Mouse (Mus musculus): ENCODE measurements around the gene Vnn3. TPM values are rescaled to one million over a fixed set of nuclear protein-coding genes. Genes with fewer than 3 reads are reported as not detected.
A peak's percentile ranks its signal among the peaks of the same experiment; 100 is the strongest.

The Vnn3 gene
- polyA plus RNA-seq (2012; rRNA removed), result 0.06 and 0.74 TPM in 2 replicates

GRCm38 (mm10) chr10:23851228-23851912 is at the start of gene Vnn3:
Gene Vnn3 (plus strand): TSS chr10:23851462.
- H3K36me3 ChIP-seq (ENCODE audit: control insufficient read depth, insufficient read depth, low read length), result no peaks in the 10 kb centered on the region
- TF ChIP-seq CTCF (IDR thresholded peaks at IDR 0.05; ENCODE audit: extremely low read depth, insufficient read length, insufficient replicate concordance, low read depth, low read length) (no peak), POLR2A (IDR thresholded peaks at IDR 0.05; ENCODE audit: low read depth, low read length) (no peak)
- H3K27ac ChIP-seq (ENCODE audit: insufficient read depth, low read depth, low read length), result no peak within 1 kb of the TSS
- no peak within 1 kb of the TSS for H3K4me3 ChIP-seq (ENCODE audit: low read depth, low read length)
- no peaks in the 10 kb centered on the region for H3K27me3 ChIP-seq (ENCODE audit: control insufficient read depth, insufficient read depth, low read length)
- 10% methylated on average over 4 of the region's 4 CpGs for WGBS
- H3K4me1 ChIP-seq (ENCODE audit: control insufficient read depth, insufficient read depth, insufficient read length, low read length), result peaks cover 10% of the 10 kb centered on the region; the same call in 1 of the 2 replicates

- no peak overlapping the region for H3K27ac ChIP-seq (ENCODE audit: insufficient read depth, low read depth, low read length)
- WGBS, result 30% methylated on average over 3 of the region's 3 CpGs
- no peaks in the 10 kb centered on the region for H3K27me3 ChIP-seq (ENCODE audit: control insufficient read depth, insufficient read depth, low read length)
- peaks cover 50% of the 10 kb centered on the region for H3K36me3 ChIP-seq (ENCODE audit: control insufficient read depth, insufficient read depth, low read length)
- TF ChIP-seq POLR2A (IDR thresholded peaks at IDR 0.05; ENCODE audit: low read depth, low read length) (no peak), CTCF (IDR thresholded peaks at IDR 0.05; ENCODE audit: extremely low read depth, insufficient read length, insufficient replicate concordance, low read depth, low read length) (no peak)
- H3K4me1 ChIP-seq (ENCODE audit: control insufficient read depth, insufficient read depth, insufficient read length, low read length), result peaks cover 6% of the 10 kb centered on the region; the same call in 1 of the 2 replicates
- no peak overlapping the region for H3K4me3 ChIP-seq (ENCODE audit: low read depth, low read length)
These were observed 48.4 kb upstream of the Vnn3 start for GRCm38 (mm10) chr10:23802911-23803310.

DNA sequence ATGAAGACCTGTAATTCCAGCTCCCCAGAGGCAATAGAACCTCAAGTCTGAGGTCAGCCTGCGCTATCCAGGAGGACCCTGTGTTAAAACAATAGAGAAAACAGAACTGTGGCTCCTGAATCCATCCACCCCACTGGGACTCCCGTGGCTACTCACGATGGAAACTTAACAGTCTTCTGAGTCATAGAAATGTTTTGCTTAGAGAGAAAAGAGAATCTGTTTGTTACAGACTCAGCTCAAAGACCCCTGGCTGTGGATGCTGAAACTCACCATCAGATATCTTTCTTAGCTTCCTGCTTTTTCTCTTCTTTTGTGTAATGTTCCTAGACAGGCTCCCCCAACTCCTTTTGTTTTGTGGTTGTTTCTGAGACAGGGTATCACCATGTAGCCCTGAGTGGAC is 46.6 kb upstream of the Vnn3 start:
- 90% methylated on average over 3 of the region's 3 CpGs for WGBS
- no peak overlapping the region for H3K27ac ChIP-seq (ENCODE audit: insufficient read depth, low read depth, low read length)
- H3K27me3 ChIP-seq (ENCODE audit: control insufficient read depth, insufficient read depth, low read length), result no peaks in the 10 kb centered on the region
- peaks cover 52% of the 10 kb centered on the region for H3K36me3 ChIP-seq (ENCODE audit: control insufficient read depth, insufficient read depth, low read length)
- H3K4me3 ChIP-seq (ENCODE audit: low read depth, low read length), result no peak overlapping the region
- TF ChIP-seq POLR2A (IDR thresholded peaks at IDR 0.05; ENCODE audit: low read depth, low read length), result no peak
- TF ChIP-seq CTCF (IDR thresholded peaks at IDR 0.05; ENCODE audit: extremely low read depth, insufficient read length, insufficient replicate concordance, low read depth, low read length), result no peak
- H3K4me1 ChIP-seq (ENCODE audit: control insufficient read depth, insufficient read depth, insufficient read length, low read length), result peaks cover 3% of the 10 kb centered on the region; the same call in 1 of the 2 replicates

DNA sequence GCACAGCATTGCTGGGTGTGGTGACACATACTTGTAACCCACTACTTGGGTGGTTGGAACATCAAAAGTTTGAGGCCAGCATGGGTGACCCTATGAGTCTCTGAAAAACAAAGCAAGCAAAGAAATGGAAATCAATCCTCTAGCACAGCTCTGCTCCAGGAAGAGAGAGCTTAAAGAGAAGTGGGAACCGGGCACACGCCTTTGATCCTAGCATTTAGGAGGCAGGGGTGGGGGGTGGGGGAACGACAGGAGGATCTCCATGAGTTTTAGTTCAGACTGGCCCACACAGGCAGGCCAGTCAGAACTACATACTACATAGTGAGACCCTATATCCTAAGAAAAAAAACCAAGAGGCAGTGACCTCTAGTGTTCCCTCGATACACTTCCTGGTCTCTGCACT is 45.1 kb upstream of the Vnn3 start:
- Histone ChIP-seq H3K27ac (ENCODE audit: insufficient read depth, low read depth, low read length) (no peak overlapping the region), H3K36me3 (ENCODE audit: control insufficient read depth, insufficient read depth, low read length) (peaks cover 52% of the 10 kb centered on the region), H3K27me3 (ENCODE audit: control insufficient read depth, insufficient read depth, low read length) (no peaks in the 10 kb centered on the region), H3K4me3 (ENCODE audit: low read depth, low read length) (no peak overlapping the region), H3K4me1 (ENCODE audit: control insufficient read depth, insufficient read depth, insufficient read length, low read length) (no peaks in the 10 kb centered on the region; the same call in 1 of the 2 replicates)
- 76% methylated on average over 4 of the region's 4 CpGs for WGBS
- no peak for TF ChIP-seq POLR2A (IDR thresholded peaks at IDR 0.05; ENCODE audit: low read depth, low read length)
- TF ChIP-seq CTCF (IDR thresholded peaks at IDR 0.05; ENCODE audit: extremely low read depth, insufficient read length, insufficient replicate concordance, low read depth, low read length), result no peak

GRCm38 (mm10) chr10:23811635-23812437 is 39.4 kb upstream of the Vnn3 start:
- peaks cover 4% of the 10 kb centered on the region; the same call in 1 of the 2 replicates for H3K4me1 ChIP-seq (ENCODE audit: control insufficient read depth, insufficient read depth, insufficient read length, low read length)
- 26% methylated on average over 8 of the region's 12 CpGs for WGBS
- H3K27me3 ChIP-seq (ENCODE audit: control insufficient read depth, insufficient read depth, low read length), result no peaks in the 10 kb centered on the region
- TF ChIP-seq POLR2A (IDR thresholded peaks at IDR 0.05; ENCODE audit: low read depth, low read length), result no peak
- no peak for TF ChIP-seq CTCF (IDR thresholded peaks at IDR 0.05; ENCODE audit: extremely low read depth, insufficient read length, insufficient replicate concordance, low read depth, low read length)
- peak overlapping the region; percentile 74 for H3K27ac ChIP-seq (ENCODE audit: insufficient read depth, low read depth, low read length)
- H3K4me3 ChIP-seq (ENCODE audit: low read depth, low read length), result no peak overlapping the region
- peaks cover 31% of the 10 kb centered on the region for H3K36me3 ChIP-seq (ENCODE audit: control insufficient read depth, insufficient read depth, low read length)

GRCm38 (mm10) chr10:23812438-23812759 is 38.9 kb upstream of the Vnn3 start:
- H3K27ac ChIP-seq (ENCODE audit: insufficient read depth, low read depth, low read length), result peak overlapping the region; percentile 23; the same call in 1 of the 2 replicates
- no peak overlapping the region for H3K4me3 ChIP-seq (ENCODE audit: low read depth, low read length)
- H3K27me3 ChIP-seq (ENCODE audit: control insufficient read depth, insufficient read depth, low read length), result no peaks in the 10 kb centered on the region
- peaks cover 4% of the 10 kb centered on the region; the same call in 1 of the 2 replicates for H3K4me1 ChIP-seq (ENCODE audit: control insufficient read depth, insufficient read depth, insufficient read length, low read length)
- peaks cover 26% of the 10 kb centered on the region for H3K36me3 ChIP-seq (ENCODE audit: control insufficient read depth, insufficient read depth, low read length)
- no peak for TF ChIP-seq POLR2A (IDR thresholded peaks at IDR 0.05; ENCODE audit: low read depth, low read length)
- TF ChIP-seq CTCF (IDR thresholded peaks at IDR 0.05; ENCODE audit: extremely low read depth, insufficient read length, insufficient replicate concordance, low read depth, low read length), result no peak
